Mouse (Mus musculus): Measurements from ENCODE around the gene Ly6g6e. TPM values are rescaled to one million over a fixed set of nuclear protein-coding genes. Genes with fewer than 3 reads are reported as not detected.

The Ly6g6e gene
- total RNA-seq (2023): not detected in 2 replicates

GRCm38 (mm10) chr17:35076507-35077176, at the start of gene Ly6g6e:
Gene Ly6g6e (plus strand): TSS chr17:35076902.

GRCm38 (mm10) chr17:35027277-35028068, 49.2 kb upstream of the Ly6g6e start, which contains the start of gene Sapcd1:
Gene Sapcd1 (minus strand): TSS chr17:35028016.

GRCm38 (mm10) chr17:35046681-35047455, 29.8 kb upstream of the Ly6g6e start, which contains the start of gene Msh5:
Gene Msh5 (minus strand): TSS chr17:35046745.

DNA sequence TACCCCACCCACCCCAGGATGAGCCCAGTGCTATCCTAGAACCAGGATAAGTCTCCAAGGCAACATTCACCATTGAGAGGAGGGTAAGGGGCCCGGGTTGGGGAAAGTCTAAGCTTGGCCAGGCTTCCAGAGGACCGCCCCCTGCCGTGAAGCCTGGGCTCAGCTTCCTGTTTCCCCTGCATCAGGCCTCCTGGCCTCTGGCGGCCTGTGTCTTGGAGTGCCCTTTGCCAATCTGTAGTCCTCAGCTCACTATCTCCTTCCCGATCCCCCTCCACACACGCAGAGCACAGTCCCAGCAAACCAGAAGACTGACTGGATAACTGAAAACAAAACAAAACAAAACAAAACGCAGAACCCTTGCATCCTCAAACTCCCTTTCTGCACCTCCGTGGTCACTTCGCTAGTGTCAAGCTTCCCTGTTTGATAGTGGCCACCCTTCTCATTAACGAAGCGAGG, 27.1 kb upstream of the Ly6g6e start, which contains the start of gene Clic1:
Clic1 (plus strand) TSS at position 406 of the 456 bp plus-strand sequence.

DNA sequence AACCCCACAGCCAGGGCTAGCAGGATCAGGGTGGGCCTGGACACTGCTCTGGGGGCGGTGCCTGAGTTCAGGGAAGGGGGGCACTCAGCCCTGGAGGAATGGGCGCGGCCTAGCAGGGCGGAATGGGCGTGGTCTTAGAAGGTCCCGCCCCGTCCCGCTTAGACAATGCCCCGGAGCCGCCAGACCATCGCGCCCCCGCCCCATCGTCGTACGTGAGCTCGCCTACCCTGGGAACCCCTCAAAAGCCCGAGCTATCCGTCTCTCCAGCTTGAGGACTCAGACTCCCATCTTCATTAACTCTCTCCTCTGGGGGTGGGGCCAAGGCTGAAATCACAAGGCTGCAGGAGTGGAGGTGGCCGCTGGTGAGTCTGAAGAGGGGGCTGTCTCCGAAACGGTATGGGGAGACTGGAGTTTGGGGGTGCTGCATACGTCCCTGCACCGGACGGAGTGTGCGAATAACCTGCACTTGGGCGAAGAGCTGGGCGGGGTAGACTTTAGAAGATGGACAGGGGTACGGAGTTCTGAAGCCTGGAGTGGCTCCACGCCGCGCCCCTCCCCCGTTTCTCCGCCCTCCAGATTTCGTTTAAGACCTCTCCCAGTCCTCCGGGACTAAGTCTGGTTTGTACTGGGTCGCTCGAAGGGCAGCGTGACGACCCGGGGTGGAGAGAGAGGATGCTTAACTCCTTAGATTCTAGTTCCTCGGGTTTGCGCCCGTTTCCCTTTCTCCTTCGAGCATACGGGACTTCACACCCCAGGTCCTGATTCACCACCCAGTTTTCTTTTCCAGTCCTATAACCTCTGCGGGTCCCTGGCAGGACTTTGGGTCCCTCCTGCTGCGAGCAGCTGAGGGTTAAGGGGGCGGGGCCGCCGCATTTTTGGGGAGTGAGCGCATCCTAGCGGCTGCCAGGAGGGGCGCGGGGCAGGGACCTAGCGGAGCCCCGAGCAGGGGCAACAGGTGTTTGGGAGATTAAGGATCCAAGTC, 17.5 kb upstream of the Ly6g6e start, which contains the start of gene Ddah2:
Ddah2 (plus strand) TSS at position 125 of the 982 bp plus-strand sequence.

GRCm38 (mm10) chr17:35064951-35065947, 11.5 kb upstream of the Ly6g6e start, which contains the start of gene Ly6g6c:
Gene Ly6g6c (plus strand): TSS chr17:35065388.

DNA sequence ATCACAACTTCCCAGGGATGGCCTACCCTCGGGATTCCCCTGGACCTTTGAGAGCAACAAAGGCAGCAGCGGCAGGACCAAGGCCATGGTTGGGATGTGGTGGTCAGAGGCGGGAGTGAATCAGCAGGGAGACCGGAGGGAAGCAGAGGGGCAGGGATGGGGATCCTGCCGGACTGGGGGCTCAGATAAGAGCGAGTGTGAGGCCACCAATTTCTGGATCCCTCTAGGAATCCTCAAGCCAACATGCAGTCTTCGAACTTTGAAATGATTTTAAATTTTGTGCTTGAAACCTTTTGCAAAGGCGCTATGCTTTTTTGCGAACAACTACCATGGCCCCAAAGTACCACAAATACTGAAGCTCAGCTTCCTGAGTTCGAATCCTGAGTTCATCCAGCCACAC, 10.6 kb upstream of the Ly6g6e start, which contains the start of gene Mpig6b:
Mpig6b (minus strand) TSS at position 101 of the 400 bp plus-strand sequence.

GRCm38 (mm10) chr17:35077786-35078233, 1.1 kb downstream of the Ly6g6e start, which contains the start of gene Ly6g6d:
Gene Ly6g6d (minus strand): TSS chr17:35078065.

GRCm38 (mm10) chr17:35085208-35085865, 8.6 kb downstream of the Ly6g6e start, which contains the start of gene Ly6g6f:
Gene Ly6g6f (minus strand): TSS chr17:35085610.

GRCm38 (mm10) chr17:35088825-35089644, 12.3 kb downstream of the Ly6g6e start, which contains the start of gene Abhd16a:
Gene Abhd16a (plus strand): TSS chr17:35089263.

GRCm38 (mm10) chr17:35108097-35108496, 31.4 kb downstream of the Ly6g6e start, which contains the start of gene Ly6g5c:
Gene Ly6g5c (plus strand): TSS chr17:35108279.

GRCm38 (mm10) chr17:35115046-35116019, 38.6 kb downstream of the Ly6g6e start, which contains the start of gene Ly6g5b:
Gene Ly6g5b (minus strand): TSS chr17:35115428.

DNA sequence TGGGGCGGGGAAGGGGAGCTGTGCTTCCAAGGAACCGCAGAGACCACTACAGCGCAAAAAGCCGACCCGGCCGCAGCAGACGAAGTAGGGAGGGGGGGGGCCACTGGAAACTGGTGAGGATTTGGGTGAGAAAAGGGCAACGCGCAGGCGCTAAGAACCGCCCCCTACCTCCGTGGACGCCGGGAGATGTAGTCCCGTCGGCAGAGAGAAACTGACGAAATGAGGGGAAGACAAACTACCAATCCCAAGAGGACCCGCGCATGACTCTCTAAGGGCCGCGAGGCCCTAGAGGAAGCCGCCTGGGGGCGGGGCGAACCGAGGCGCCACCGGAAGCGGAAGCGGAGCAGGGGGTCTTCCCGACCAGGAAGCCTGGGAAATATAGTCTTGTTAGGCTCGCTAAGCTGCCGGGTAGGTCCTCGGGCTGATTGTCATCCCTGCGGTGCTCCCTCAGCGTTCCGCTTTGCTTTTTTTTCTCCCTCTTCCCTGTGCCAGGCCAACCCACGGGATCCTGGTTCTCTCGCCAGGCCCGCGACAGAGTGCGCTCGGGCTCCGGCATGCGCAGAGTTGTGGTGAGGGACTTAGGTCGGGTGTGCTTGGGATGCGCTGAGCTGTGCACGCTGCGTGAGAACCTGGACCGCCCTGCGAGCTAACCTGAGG, 44.6 kb downstream of the Ly6g6e start, which contains the start of gene Gpank1:
Gpank1 (plus strand) TSS at position 313 of the 657 bp plus-strand sequence.

GRCm38 (mm10) chr17:35121871-35122303, 45.2 kb downstream of the Ly6g6e start, which contains the start of gene Csnk2b:
Gene Csnk2b (minus strand): TSS chr17:35122053.

DNA sequence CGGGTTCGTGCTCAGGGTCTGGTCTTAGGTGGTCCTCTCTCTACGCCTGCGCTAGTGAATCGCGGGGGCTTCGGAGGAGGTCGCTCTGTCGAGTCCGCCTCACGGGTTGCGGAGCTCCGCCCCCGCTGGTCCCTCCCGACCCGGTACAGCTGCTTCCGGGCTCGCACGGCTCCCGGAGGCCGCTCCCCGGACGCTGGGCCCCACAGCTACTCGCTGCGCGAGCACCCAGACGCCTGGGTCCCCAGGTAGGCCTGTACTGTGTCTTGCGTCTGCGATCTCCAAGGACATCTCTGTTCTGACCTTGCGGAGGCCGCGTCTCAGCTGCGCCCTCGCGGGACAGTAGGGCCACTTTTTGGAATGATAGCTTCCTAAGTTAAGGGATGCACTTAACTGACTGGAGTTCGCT, 49.5 kb downstream of the Ly6g6e start, which contains the start of gene D17H6S53E:
D17H6S53E (plus strand) TSS at position 168 of the 406 bp plus-strand sequence.

